Mouse (Mus musculus) G1E-ER4 (cell line): Measurements from ENCODE around the gene Zc3h12c. TPM values are rescaled to one million over a fixed set of nuclear protein-coding genes. Genes with fewer than 3 reads are reported as not detected.

Experiments
- GATA1 ChIP-seq: IDR thresholded peaks from one replicate; pipeline ENCODE4 v1.8.0; 2012; ENCODE audit warnings: low read length, inconsistent platforms
- polyA plus RNA-seq: library from polyadenylated mRNA; stranded (reverse); fragments of >175 nt; gene quantifications from 2 replicates; pipeline ENCODE4 v1.2.3, GENCODE M21; 2012

The Zc3h12c gene
- polyA plus RNA-seq, 1 experiment: 0.29 TPM

- TF ChIP-seq GATA1: no peak
These were observed 73.8 kb downstream of the Zc3h12c start for GRCm38 (mm10) chr9:52094471-52094980.

- TF ChIP-seq GATA1: no peak
These were observed 74.4 kb downstream of the Zc3h12c start for GRCm38 (mm10) chr9:52094016-52094415.

- no peak for TF ChIP-seq GATA1
These were observed 75.3 kb downstream of the Zc3h12c start for GRCm38 (mm10) chr9:52093108-52093507.

- TF ChIP-seq GATA1: no peak
These were observed 76.1 kb downstream of the Zc3h12c start for GRCm38 (mm10) chr9:52092311-52092710.

GRCm38 (mm10) chr9:52091752-52092151 lies 76.6 kb downstream of the Zc3h12c start:
- no peak for TF ChIP-seq GATA1

- no peak for TF ChIP-seq GATA1
These were observed 86.0 kb downstream of the Zc3h12c start for GRCm38 (mm10) chr9:52082414-52082813.

GRCm38 (mm10) chr9:52081979-52082378 lies 86.4 kb downstream of the Zc3h12c start:
- no peak for TF ChIP-seq GATA1

- no peak for TF ChIP-seq GATA1
These were observed 90.7 kb downstream of the Zc3h12c start for GRCm38 (mm10) chr9:52077692-52078091.

GRCm38 (mm10) chr9:52076089-52076488 lies 92.3 kb downstream of the Zc3h12c start:
- TF ChIP-seq GATA1: no peak

GRCm38 (mm10) chr9:52072202-52072601 lies 96.2 kb downstream of the Zc3h12c start:
- TF ChIP-seq GATA1: no peak

- no peak for TF ChIP-seq GATA1
These were observed 98.3 kb downstream of the Zc3h12c start for GRCm38 (mm10) chr9:52070052-52070451.

Other genes with a start within 250 kb of the Zc3h12c start
- gene Fdx1, start 205.0 kb downstream of the Zc3h12c start, polyA plus RNA-seq: 52.0 and 74.9 TPM in 2 replicates
- 57.4 and 112 TPM in 2 replicates for gene Rdx, start 121.4 kb downstream of the Zc3h12c start, polyA plus RNA-seq